Mouse (Mus musculus) embryonic facial prominence, embryonic 14.5 days (tissue): ENCODE data around the gene Actrt2. TPM values are rescaled to one million over a fixed set of nuclear protein-coding genes. Genes with fewer than 3 reads are reported as not detected.

Experiments
- ATAC-seq: fragments of 200-750 bp; cut with Nextera tagmentation; 2 replicates; pipeline ENCODE4 v1.8.0; 2017; ENCODE audit warnings: low read depth, moderate number of reproducible peaks, moderate TSS enrichment
- DNase-seq: peaks from one replicate; pipeline ENCODE4 v3.0.0-alpha.2; 2015; ENCODE audit warnings: low spot score
- H3K27ac ChIP-seq: fragments of 300-500 bp; sonication (generic); replicated peaks from 2 replicates; pipeline ENCODE4 v1.5.1; 2014; ENCODE audit warnings: low read depth, mild to moderate bottlenecking, low read length, moderate library complexity
- H3K27me3 ChIP-seq: fragments of 300-500 bp; sonication (generic); replicated peaks from 2 replicates; pipeline ENCODE4 v1.6.1; 2014; ENCODE audit warnings: low read length; ENCODE audit not compliant: control insufficient read depth, insufficient read depth
- H3K36me3 ChIP-seq: fragments of 300-500 bp; sonication (generic); 2 replicates; pipeline ENCODE4 v1.6.1; 2014; ENCODE audit warnings: low read length, mixed read lengths; ENCODE audit not compliant: control insufficient read depth, insufficient read depth
- H3K4me1 ChIP-seq: fragments of 300-500 bp; sonication (generic); 2 replicates; pipeline ENCODE4 v1.6.1; 2014; ENCODE audit warnings: antibody characterized with exemption, low read length; ENCODE audit not compliant: control insufficient read depth, insufficient read depth
- H3K4me2 ChIP-seq: fragments of 300-500 bp; sonication (generic); 2 replicates; pipeline ENCODE4 v1.6.1; 2014; ENCODE audit warnings: low read depth, mild to moderate bottlenecking, low read length, moderate library complexity, mixed read lengths
- H3K4me3 ChIP-seq: fragments of 300-500 bp; sonication (generic); 2 replicates; pipeline ENCODE4 v1.5.1; 2014; ENCODE audit warnings: low read depth, mild to moderate bottlenecking, low read length
- H3K9ac ChIP-seq: fragments of 300-500 bp; sonication (generic); 2 replicates; pipeline ENCODE4 v1.6.1; 2014; ENCODE audit warnings: low read depth, mild to moderate bottlenecking, low read length, moderate library complexity, mixed read lengths
- H3K9me3 ChIP-seq: fragments of 300-500 bp; sonication (generic); 2 replicates; pipeline ENCODE4 v1.6.1; 2016; ENCODE audit warnings: low read length; ENCODE audit not compliant: control insufficient read depth
- WGBS: fragments of 180-500 bp; shearing (Covaris S2); extraction: QIAGEN DNeasy Blood & Tissue Kit; methylation state at CpG from one replicate; pipeline ENCODE4 v1.1.7; 2014; 5-methylcytosine and 5-hydroxymethylcytosine counted together
- polyA plus RNA-seq: library from polyadenylated mRNA; unstranded; fragments of >200 nt; fragmentation: Nextera tagmentation; extraction: Ambion mirVana; gene quantifications from 2 replicates; pipeline ENCODE4 v1.2.1, GENCODE M21; 2014

The Actrt2 gene
- polyA plus RNA-seq, 1 experiment from 2014 or later, result not detected

GRCm38 (mm10) chr4:154639126-154639525, 28.5 kb downstream of the Actrt2 start:
- no peak for ATAC-seq
- H3K4me3 ChIP-seq, result peak overlapping the region; percentile 22
- no peaks in the 10 kb centered on the region; the same call in 1 of the 2 replicates for H3K4me1 ChIP-seq
- DNase-seq, result no peak
- peak overlapping the region; percentile 29; the same call in 1 of the 2 replicates for H3K27ac ChIP-seq
- peaks cover 87% of the 10 kb centered on the region for H3K27me3 ChIP-seq
- peak overlapping the region; percentile 92 for H3K4me2 ChIP-seq
- H3K36me3 ChIP-seq, result no peaks in the 10 kb centered on the region
- WGBS, result 9% methylated on average over 7 of the region's 7 CpGs
- H3K9me3 ChIP-seq, result no peaks in the 10 kb centered on the region
- H3K9ac ChIP-seq, result peak overlapping the region; percentile 53

GRCm38 (mm10) chr4:154638320-154638886, 29.3 kb downstream of the Actrt2 start:
- H3K27ac ChIP-seq, result peak overlapping the region; percentile 95
- WGBS, result 10% methylated on average over 15 of the region's 15 CpGs
- ATAC-seq (no peak), DNase-seq (no peak)
- H3K4me3 ChIP-seq, result peak overlapping the region; percentile 59
- no peaks in the 10 kb centered on the region for H3K36me3 ChIP-seq
- no peaks in the 10 kb centered on the region; the same call in 1 of the 2 replicates for H3K4me1 ChIP-seq
- peaks cover 87% of the 10 kb centered on the region for H3K27me3 ChIP-seq
- H3K9me3 ChIP-seq, result no peaks in the 10 kb centered on the region
- H3K4me2 ChIP-seq, result peak overlapping the region; percentile 92
- H3K9ac ChIP-seq, result peak overlapping the region; percentile 75

GRCm38 (mm10) chr4:154637468-154638319, 30.0 kb downstream of the Actrt2 start:
- no peaks in the 10 kb centered on the region; the same call in 1 of the 2 replicates for H3K4me1 ChIP-seq
- peak overlapping the region; percentile 95 for H3K27ac ChIP-seq
- H3K4me2 ChIP-seq, result peak overlapping the region; percentile 92
- H3K4me3 ChIP-seq, result peak overlapping the region; percentile 59
- DNase-seq, result no peak
- no peak for ATAC-seq
- H3K9ac ChIP-seq, result peak overlapping the region; percentile 75
- no peaks in the 10 kb centered on the region for H3K9me3 ChIP-seq
- peaks cover 87% of the 10 kb centered on the region for H3K27me3 ChIP-seq
- no peaks in the 10 kb centered on the region for H3K36me3 ChIP-seq
- 2% methylated on average over 27 of the region's 73 CpGs for WGBS

GRCm38 (mm10) chr4:154636721-154637311, 30.9 kb downstream of the Actrt2 start, which contains the start of gene Prdm16:
Gene Prdm16, minus strand, starts transcription at chr4:154636873.
- H3K9ac ChIP-seq, result peak within 1 kb of the TSS; percentile 75
- peak; percentile 56 for ATAC-seq
- 1% methylated on average over 32 of the region's 47 CpGs for WGBS
- DNase-seq, result peak; percentile 90
- peaks cover 80% of the 10 kb centered on the region for H3K27me3 ChIP-seq
- H3K4me2 ChIP-seq, result peak within 1 kb of the TSS; percentile 92
- H3K4me1 ChIP-seq, result no peaks in the 10 kb centered on the region; the same call in 1 of the 2 replicates
- peak within 1 kb of the TSS; percentile 59 for H3K4me3 ChIP-seq
- H3K27ac ChIP-seq, result peak within 1 kb of the TSS; percentile 95
- H3K9me3 ChIP-seq, result no peaks in the 10 kb centered on the region
- H3K36me3 ChIP-seq, result no peaks in the 10 kb centered on the region

- no peaks in the 10 kb centered on the region for H3K36me3 ChIP-seq
- peak overlapping the region; percentile 95 for H3K27ac ChIP-seq
- H3K4me3 ChIP-seq, result peak overlapping the region; percentile 59
- DNase-seq (peak; percentile 91), ATAC-seq (peak; percentile 84)
- peaks cover 2% of the 10 kb centered on the region for H3K4me1 ChIP-seq
- peak overlapping the region; percentile 75 for H3K9ac ChIP-seq
- 2% methylated on average over 13 of the region's 30 CpGs for WGBS
- no peaks in the 10 kb centered on the region for H3K9me3 ChIP-seq
- peaks cover 80% of the 10 kb centered on the region for H3K27me3 ChIP-seq
- peak overlapping the region; percentile 92 for H3K4me2 ChIP-seq
Observed at GRCm38 (mm10) chr4:154636053-154636433, 31.6 kb downstream of the Actrt2 start.

GRCm38 (mm10) chr4:154635241-154636052, 32.2 kb downstream of the Actrt2 start:
- Histone ChIP-seq H3K9ac (peak overlapping the region; percentile 75), H3K4me2 (peak overlapping the region; percentile 92), H3K27ac (peak overlapping the region; percentile 95), H3K4me3 (peak overlapping the region; percentile 59), H3K4me1 (peaks cover 5% of the 10 kb centered on the region), H3K9me3 (no peaks in the 10 kb centered on the region), H3K36me3 (no peaks in the 10 kb centered on the region), H3K27me3 (peaks cover 77% of the 10 kb centered on the region)
- peak; percentile 53 for ATAC-seq
- WGBS, result 0% methylated on average over 30 of the region's 94 CpGs
- no peak for DNase-seq

GRCm38 (mm10) chr4:154634470-154635240, 33.0 kb downstream of the Actrt2 start:
- Histone ChIP-seq H3K27me3 (peaks cover 74% of the 10 kb centered on the region), H3K36me3 (no peaks in the 10 kb centered on the region), H3K27ac (peak overlapping the region; percentile 95), H3K4me2 (peak overlapping the region; percentile 92), H3K4me3 (peak overlapping the region; percentile 59), H3K4me1 (peaks cover 9% of the 10 kb centered on the region; the same call in 1 of the 2 replicates), H3K9me3 (no peaks in the 10 kb centered on the region), H3K9ac (peak overlapping the region; percentile 75)
- DNase-seq (no peak), ATAC-seq (no peak)
- 19% methylated on average over 36 of the region's 44 CpGs for WGBS
